Mouse (Mus musculus) midbrain, embryonic 10.5 days (tissue): Measurements from ENCODE around the gene Slc2a2. TPM values are rescaled to one million over a fixed set of nuclear protein-coding genes. Genes with fewer than 3 reads are reported as not detected.
"Not testable (repeated sequence)": the region's sequence is repeated elsewhere in the genome, so short reads cannot be mapped to it uniquely, and the experiment has no call there.

Experiments used
- DNase-seq: peaks from one replicate; pipeline ENCODE4 v3.0.0-alpha.2; 2017; ENCODE audit warnings: low spot score
- H3K27ac ChIP-seq: fragments of 300-500 bp; sonication (generic); replicated peaks from 2 replicates; pipeline ENCODE4 v1.5.1; 2016; ENCODE audit warnings: mild to moderate bottlenecking
- H3K27me3 ChIP-seq: fragments of 300-500 bp; sonication (generic); 2 replicates; pipeline ENCODE4 v1.6.1; 2016; ENCODE audit warnings: low read depth, mild to moderate bottlenecking; ENCODE audit not compliant: poor library complexity, severe bottlenecking
- H3K36me3 ChIP-seq: fragments of 300-500 bp; sonication (generic); 2 replicates; pipeline ENCODE4 v1.6.1; 2016; ENCODE audit warnings: mild to moderate bottlenecking, moderate library complexity
- H3K4me1 ChIP-seq: fragments of 300-500 bp; sonication (generic); 2 replicates; pipeline ENCODE4 v1.6.1; 2016
- H3K4me3 ChIP-seq: fragments of 300-500 bp; sonication (generic); 2 replicates; pipeline ENCODE4 v1.5.1; 2016; ENCODE audit warnings: mild to moderate bottlenecking, moderate library complexity
- H3K9me3 ChIP-seq: fragments of 300-500 bp; sonication (generic); replicated peaks from 2 replicates; pipeline ENCODE4 v1.6.1; 2016; ENCODE audit warnings: mild to moderate bottlenecking
- WGBS: fragments of 180-500 bp; shearing (Covaris S2); methylation state at CpG from one replicate; pipeline ENCODE4 v1.1.7; 2016; 5-methylcytosine and 5-hydroxymethylcytosine counted together
- polyA plus RNA-seq: library from polyadenylated mRNA; unstranded; fragments of >200 nt; fragmentation: Nextera tagmentation; extraction: Ambion mirVana; gene quantifications from 2 replicates; pipeline ENCODE4 v1.2.1, GENCODE M21; 2016

The Slc2a2 gene
- polyA plus RNA-seq, 1 experiment from 2014 or later = not detected

- no peak overlapping the region for H3K27ac ChIP-seq
- WGBS = 54% methylated on average over 8 of the region's 8 CpGs
- DNase-seq = no peak
- H3K4me3 ChIP-seq = no peak overlapping the region
- H3K4me1 ChIP-seq = no peaks in the 10 kb centered on the region
- H3K9me3 ChIP-seq = no peaks in the 10 kb centered on the region
- no peaks in the 10 kb centered on the region for H3K36me3 ChIP-seq
- H3K27me3 ChIP-seq = no peaks in the 10 kb centered on the region
These were observed 45.5 kb downstream of the Slc2a2 start for GRCm38 (mm10) chr3:28743251-28743650.

GRCm38 (mm10) chr3:28745835-28746483 is 48.3 kb downstream of the Slc2a2 start:
- Histone ChIP-seq H3K36me3 (no peaks in the 10 kb centered on the region), H3K9me3 (no peaks in the 10 kb centered on the region), H3K27ac (no peak overlapping the region), H3K4me1 (no peaks in the 10 kb centered on the region), H3K27me3 (no peaks in the 10 kb centered on the region), H3K4me3 (no peak overlapping the region)
- peak; percentile 67 for DNase-seq
- 39% methylated on average over 7 of the region's 7 CpGs for WGBS

GRCm38 (mm10) chr3:28748151-28748550 is 50.4 kb downstream of the Slc2a2 start:
- 87% methylated on average over 3 of the region's 3 CpGs for WGBS
- no peaks in the 10 kb centered on the region for H3K36me3 ChIP-seq
- H3K27ac ChIP-seq = no peak overlapping the region
- H3K4me1 ChIP-seq = no peaks in the 10 kb centered on the region
- no peak for DNase-seq
- H3K9me3 ChIP-seq = no peaks in the 10 kb centered on the region
- H3K27me3 ChIP-seq = no peaks in the 10 kb centered on the region
- H3K4me3 ChIP-seq = no peak overlapping the region

- DNase-seq = no peak
- Histone ChIP-seq H3K27ac (no peak overlapping the region), H3K27me3 (no peaks in the 10 kb centered on the region), H3K4me1 (no peaks in the 10 kb centered on the region), H3K36me3 (no peaks in the 10 kb centered on the region), H3K9me3 (no peaks in the 10 kb centered on the region), H3K4me3 (no peak overlapping the region)
These were observed 51.3 kb downstream of the Slc2a2 start for GRCm38 (mm10) chr3:28748956-28749355.

GRCm38 (mm10) chr3:28755477-28755876 is 57.8 kb downstream of the Slc2a2 start:
- Histone ChIP-seq H3K9me3 (no peaks in the 10 kb centered on the region), H3K27ac (no peak overlapping the region), H3K36me3 (no peaks in the 10 kb centered on the region), H3K4me3 (no peak overlapping the region), H3K27me3 (no peaks in the 10 kb centered on the region), H3K4me1 (no peaks in the 10 kb centered on the region)
- DNase-seq = no peak
- 90% methylated on average over 7 of the region's 7 CpGs for WGBS

- H3K27me3 ChIP-seq = no peaks in the 10 kb centered on the region
These were observed 63.6 kb downstream of the Slc2a2 start for GRCm38 (mm10) chr3:28761225-28761789.

GRCm38 (mm10) chr3:28766935-28767334 is 69.2 kb downstream of the Slc2a2 start:
- H3K36me3 ChIP-seq = no peaks in the 10 kb centered on the region

More at GRCm38 (mm10) chr3:28761225-28761789, 63.6 kb downstream of the Slc2a2 start:
- Histone ChIP-seq H3K36me3 (no peaks in the 10 kb centered on the region), H3K4me3 (no peak overlapping the region), H3K4me1 (no peaks in the 10 kb centered on the region), H3K27ac (no peak overlapping the region), H3K9me3 (no peaks in the 10 kb centered on the region)
- WGBS = 92% methylated on average over 8 of the region's 8 CpGs
- DNase-seq = no peak

GRCm38 (mm10) chr3:28768222-28768621 is 70.5 kb downstream of the Slc2a2 start:
- 82% methylated on average over 3 of the region's 3 CpGs for WGBS
- DNase-seq = no peak
- Histone ChIP-seq H3K27ac (no peak overlapping the region), H3K4me3 (no peak overlapping the region), H3K9me3 (no peaks in the 10 kb centered on the region), H3K36me3 (no peaks in the 10 kb centered on the region), H3K27me3 (no peaks in the 10 kb centered on the region), H3K4me1 (no peaks in the 10 kb centered on the region)

More at GRCm38 (mm10) chr3:28766935-28767334, 69.2 kb downstream of the Slc2a2 start:
- no peaks in the 10 kb centered on the region for H3K9me3 ChIP-seq
- no peaks in the 10 kb centered on the region for H3K27me3 ChIP-seq
- DNase-seq = no peak
- H3K4me3 ChIP-seq = no peak overlapping the region
- no peaks in the 10 kb centered on the region for H3K4me1 ChIP-seq
- no peak overlapping the region for H3K27ac ChIP-seq
- WGBS = 89% methylated on average over 4 of the region's 4 CpGs

GRCm38 (mm10) chr3:28772919-28773318 is 75.2 kb downstream of the Slc2a2 start:
- 55% methylated on average over 4 of the region's 4 CpGs for WGBS

GRCm38 (mm10) chr3:28775361-28775760 is 77.7 kb downstream of the Slc2a2 start:
- no peak for DNase-seq
- Histone ChIP-seq H3K27ac (no peak overlapping the region), H3K9me3 (peaks cover 3% of the 10 kb centered on the region), H3K36me3 (no peaks in the 10 kb centered on the region), H3K4me3 (no peak overlapping the region), H3K4me1 (no peaks in the 10 kb centered on the region), H3K27me3 (peaks cover 12% of the 10 kb centered on the region)
- 89% methylated on average over 7 of the region's 7 CpGs for WGBS

More at GRCm38 (mm10) chr3:28772919-28773318, 75.2 kb downstream of the Slc2a2 start:
- H3K4me1 ChIP-seq, H3K27ac ChIP-seq, H3K9me3 ChIP-seq, H3K4me3 ChIP-seq, DNase-seq, H3K36me3 ChIP-seq, H3K27me3 ChIP-seq: not testable (repeated sequence)

GRCm38 (mm10) chr3:28775958-28776357 is 78.3 kb downstream of the Slc2a2 start:
- no peak overlapping the region for H3K4me3 ChIP-seq
- no peak overlapping the region for H3K27ac ChIP-seq
- peaks cover 17% of the 10 kb centered on the region for H3K27me3 ChIP-seq
- H3K36me3 ChIP-seq = no peaks in the 10 kb centered on the region
- no peak for DNase-seq
- H3K4me1 ChIP-seq = no peaks in the 10 kb centered on the region
- H3K9me3 ChIP-seq = peaks cover 7% of the 10 kb centered on the region
- WGBS = 86% methylated on average over 1 of the region's 1 CpGs

- H3K27me3 ChIP-seq = peaks cover 17% of the 10 kb centered on the region
- WGBS = 88% methylated on average over 1 of the region's 1 CpGs
- DNase-seq = no peak
- peaks cover 1% of the 10 kb centered on the region for H3K4me1 ChIP-seq
- no peak overlapping the region for H3K4me3 ChIP-seq
- peaks cover 7% of the 10 kb centered on the region for H3K9me3 ChIP-seq
- H3K27ac ChIP-seq = no peak overlapping the region
- no peaks in the 10 kb centered on the region for H3K36me3 ChIP-seq
These were observed 78.8 kb downstream of the Slc2a2 start for GRCm38 (mm10) chr3:28776491-28776890.

- no peak for DNase-seq
- Histone ChIP-seq H3K27ac (no peak overlapping the region), H3K4me3 (peak overlapping the region; percentile 81), H3K4me1 (peaks cover 9% of the 10 kb centered on the region), H3K36me3 (no peaks in the 10 kb centered on the region), H3K9me3 (peaks cover 7% of the 10 kb centered on the region), H3K27me3 (peaks cover 33% of the 10 kb centered on the region)
- 74% methylated on average over 9 of the region's 9 CpGs for WGBS
These were observed 82.8 kb downstream of the Slc2a2 start for GRCm38 (mm10) chr3:28780511-28780910.
